Mouse (Mus musculus): ENCODE measurements around the gene Erp29. TPM values are rescaled to one million over a fixed set of nuclear protein-coding genes. Genes with fewer than 3 reads are reported as not detected.

Erp29 gene
- polyA plus RNA-seq, 1 experiment, result 365 TPM

GRCm38 (mm10) chr5:121451203-121451602 lies 1.1 kb downstream of the Erp29 start:
- TF ChIP-seq CTCF (IDR thresholded peaks at IDR 0.05; ENCODE audit: low read depth, low read length), result no peak
- no peak for TF ChIP-seq POLR2A (IDR thresholded peaks at IDR 0.05; ENCODE audit: borderline replicate concordance, low read depth, low read length)
- H3K4me1 ChIP-seq (ENCODE audit: control insufficient read depth, insufficient read depth, low read length), result peaks cover 30% of the 10 kb centered on the region
- peak overlapping the region; percentile 95 for H3K27ac ChIP-seq (ENCODE audit: insufficient read depth, low read depth, low read length)
- H3K4me3 ChIP-seq (ENCODE audit: insufficient read depth, low read length), result peak overlapping the region; percentile 94

- TF ChIP-seq POLR2A (IDR thresholded peaks at IDR 0.05; ENCODE audit: borderline replicate concordance, low read depth, low read length) (no peak), CTCF (IDR thresholded peaks at IDR 0.05; ENCODE audit: low read depth, low read length) (no peak)
- Histone ChIP-seq H3K4me3 (ENCODE audit: insufficient read depth, low read length) (peak overlapping the region; percentile 40), H3K4me1 (ENCODE audit: control insufficient read depth, insufficient read depth, low read length) (peaks cover 30% of the 10 kb centered on the region)
These were observed 1.8 kb downstream of the Erp29 start for GRCm38 (mm10) chr5:121450476-121450875.

GRCm38 (mm10) chr5:121449976-121450375 lies 2.3 kb downstream of the Erp29 start:
- Histone ChIP-seq H3K27ac (ENCODE audit: insufficient read depth, low read depth, low read length) (peak overlapping the region; percentile 58), H3K4me1 (ENCODE audit: control insufficient read depth, insufficient read depth, low read length) (peaks cover 27% of the 10 kb centered on the region), H3K4me3 (ENCODE audit: insufficient read depth, low read length) (peak overlapping the region; percentile 40)
- no peak for TF ChIP-seq POLR2A (IDR thresholded peaks at IDR 0.05; ENCODE audit: borderline replicate concordance, low read depth, low read length)
- no peak for TF ChIP-seq CTCF (IDR thresholded peaks at IDR 0.05; ENCODE audit: low read depth, low read length)

More at GRCm38 (mm10) chr5:121450476-121450875, 1.8 kb downstream of the Erp29 start:
- H3K27ac ChIP-seq (ENCODE audit: insufficient read depth, low read depth, low read length), result peak overlapping the region; percentile 58

- TF ChIP-seq CTCF (IDR thresholded peaks at IDR 0.05; ENCODE audit: low read depth, low read length) (peak; percentile 26; the same call in 1 of the 2 replicates), POLR2A (IDR thresholded peaks at IDR 0.05; ENCODE audit: borderline replicate concordance, low read depth, low read length) (no peak)
- no peak overlapping the region for H3K27ac ChIP-seq (ENCODE audit: insufficient read depth, low read depth, low read length)
- no peak overlapping the region for H3K4me3 ChIP-seq (ENCODE audit: insufficient read depth, low read length)
- H3K4me1 ChIP-seq (ENCODE audit: control insufficient read depth, insufficient read depth, low read length), result peaks cover 15% of the 10 kb centered on the region
These were observed 3.9 kb downstream of the Erp29 start for GRCm38 (mm10) chr5:121448450-121448849.

DNA sequence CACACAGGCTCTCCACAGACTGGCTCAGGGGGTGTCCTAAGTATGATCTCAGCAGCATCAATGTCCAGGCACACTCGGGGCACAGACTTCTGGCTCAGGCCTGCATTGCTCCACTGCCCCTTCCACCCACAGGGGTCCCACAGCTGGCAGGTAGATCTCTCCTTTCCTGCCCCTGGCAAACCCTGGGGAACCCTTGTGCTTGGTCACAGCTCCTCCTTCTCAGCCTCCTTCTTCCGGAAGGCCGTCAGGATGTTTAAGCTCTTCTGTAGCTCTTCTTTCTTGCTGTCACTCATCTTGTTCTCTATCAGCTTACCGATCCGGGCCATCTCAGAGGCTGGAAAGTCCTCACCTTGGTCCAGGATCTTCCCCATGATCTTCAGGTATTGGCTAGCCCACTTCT lies 7.4 kb downstream of the Erp29 start:
- Histone ChIP-seq H3K4me1 (ENCODE audit: control insufficient read depth, insufficient read depth, low read length) (peaks cover 9% of the 10 kb centered on the region; the same call in 1 of the 2 replicates), H3K4me3 (ENCODE audit: insufficient read depth, low read length) (no peak overlapping the region), H3K27ac (ENCODE audit: insufficient read depth, low read depth, low read length) (no peak overlapping the region)
- no peak for TF ChIP-seq CTCF (IDR thresholded peaks at IDR 0.05; ENCODE audit: low read depth, low read length)
- TF ChIP-seq POLR2A (IDR thresholded peaks at IDR 0.05; ENCODE audit: borderline replicate concordance, low read depth, low read length), result no peak

DNA sequence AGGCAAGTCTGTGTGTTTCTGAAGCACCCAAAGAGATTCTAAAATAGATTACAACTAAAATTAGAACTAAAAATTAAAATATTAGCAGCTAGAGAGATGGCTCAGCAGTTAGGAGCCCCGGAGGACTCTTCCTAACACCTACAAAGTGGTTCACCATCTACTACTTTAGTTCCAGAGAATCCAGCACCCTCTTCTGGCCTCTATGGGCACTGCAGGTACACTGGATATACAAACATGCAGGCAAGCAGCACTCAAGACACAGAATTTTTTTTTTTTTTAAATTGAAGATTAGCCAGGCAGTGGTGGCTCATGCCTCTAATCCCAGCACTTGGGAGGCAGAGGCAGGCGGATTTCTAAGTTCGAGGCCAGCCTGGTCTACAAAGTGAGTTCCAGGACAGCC lies 8.8 kb downstream of the Erp29 start:
- TF ChIP-seq CTCF (IDR thresholded peaks at IDR 0.05; ENCODE audit: low read depth, low read length) (peak; percentile 20; the same call in 1 of the 2 replicates), POLR2A (IDR thresholded peaks at IDR 0.05; ENCODE audit: borderline replicate concordance, low read depth, low read length) (no peak)
- Histone ChIP-seq H3K27ac (ENCODE audit: insufficient read depth, low read depth, low read length) (no peak overlapping the region), H3K4me3 (ENCODE audit: insufficient read depth, low read length) (no peak overlapping the region), H3K4me1 (ENCODE audit: control insufficient read depth, insufficient read depth, low read length) (peaks cover 8% of the 10 kb centered on the region)

DNA sequence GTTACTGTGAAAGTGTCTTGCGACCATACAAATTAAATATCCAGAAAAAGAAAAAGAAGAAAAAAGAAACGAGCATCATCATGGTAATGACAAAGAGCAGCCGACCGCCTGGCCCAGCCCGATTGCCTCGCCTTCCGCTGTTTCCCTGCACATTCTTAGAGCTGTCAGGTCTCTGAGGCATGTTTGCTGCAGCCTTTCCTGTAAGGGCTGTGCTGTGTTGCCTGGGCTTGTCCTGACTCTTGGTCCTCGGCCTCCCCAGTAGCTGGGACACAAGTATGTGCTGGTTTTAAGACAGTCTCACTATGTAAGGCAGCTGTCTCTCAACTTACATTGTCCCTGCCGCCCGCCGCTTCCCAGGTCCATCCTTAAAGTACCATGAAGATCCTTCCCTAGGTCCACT lies 13.6 kb downstream of the Erp29 start:
- TF ChIP-seq POLR2A (IDR thresholded peaks at IDR 0.05; ENCODE audit: borderline replicate concordance, low read depth, low read length) (no peak), CTCF (IDR thresholded peaks at IDR 0.05; ENCODE audit: low read depth, low read length) (no peak)
- Histone ChIP-seq H3K4me1 (ENCODE audit: control insufficient read depth, insufficient read depth, low read length) (peaks cover 18% of the 10 kb centered on the region), H3K27ac (ENCODE audit: insufficient read depth, low read depth, low read length) (peak overlapping the region; percentile 57), H3K4me3 (ENCODE audit: insufficient read depth, low read length) (no peak overlapping the region)

DNA sequence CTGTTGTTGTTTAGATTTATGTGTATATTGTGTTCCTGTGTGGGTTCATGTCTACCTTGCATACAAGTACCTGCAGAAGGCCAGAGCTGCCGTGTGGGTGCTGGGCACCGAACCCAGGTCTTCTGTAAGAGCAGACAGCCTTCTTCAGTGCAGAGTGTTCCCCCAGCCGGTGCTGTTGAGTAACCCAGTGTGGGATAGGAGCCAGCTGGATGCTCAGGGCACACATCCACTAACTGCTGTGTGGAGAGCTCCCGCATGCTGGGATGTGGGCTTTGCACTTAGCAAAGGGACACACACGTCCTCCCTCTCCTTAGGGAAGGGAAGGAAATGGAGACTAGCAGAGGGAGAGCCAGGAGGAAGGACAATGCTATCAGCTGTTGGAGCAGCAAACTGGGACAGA lies 14.2 kb downstream of the Erp29 start:
- no peak for TF ChIP-seq POLR2A (IDR thresholded peaks at IDR 0.05; ENCODE audit: borderline replicate concordance, low read depth, low read length)
- TF ChIP-seq CTCF (IDR thresholded peaks at IDR 0.05; ENCODE audit: low read depth, low read length), result no peak
- H3K4me3 ChIP-seq (ENCODE audit: insufficient read depth, low read length), result no peak overlapping the region
- peaks cover 18% of the 10 kb centered on the region for H3K4me1 ChIP-seq (ENCODE audit: control insufficient read depth, insufficient read depth, low read length)
- peak overlapping the region; percentile 19 for H3K27ac ChIP-seq (ENCODE audit: insufficient read depth, low read depth, low read length)

GRCm38 (mm10) chr5:121428954-121429353 lies 23.4 kb downstream of the Erp29 start:
- Histone ChIP-seq H3K27ac (ENCODE audit: insufficient read depth, low read depth, low read length) (no peak overlapping the region), H3K4me1 (ENCODE audit: control insufficient read depth, insufficient read depth, low read length) (peaks cover 28% of the 10 kb centered on the region), H3K4me3 (ENCODE audit: insufficient read depth, low read length) (no peak overlapping the region)
- no peak for TF ChIP-seq POLR2A (IDR thresholded peaks at IDR 0.05; ENCODE audit: borderline replicate concordance, low read depth, low read length)
- TF ChIP-seq CTCF (IDR thresholded peaks at IDR 0.05; ENCODE audit: low read depth, low read length), result no peak

- H3K4me3 ChIP-seq (ENCODE audit: insufficient read depth, low read length), result no peak overlapping the region
- H3K27ac ChIP-seq (ENCODE audit: insufficient read depth, low read depth, low read length), result no peak overlapping the region
- no peak for TF ChIP-seq POLR2A (IDR thresholded peaks at IDR 0.05; ENCODE audit: borderline replicate concordance, low read depth, low read length)
- TF ChIP-seq CTCF (IDR thresholded peaks at IDR 0.05; ENCODE audit: low read depth, low read length), result no peak
- peaks cover 34% of the 10 kb centered on the region for H3K4me1 ChIP-seq (ENCODE audit: control insufficient read depth, insufficient read depth, low read length)
These were observed 29.0 kb downstream of the Erp29 start for GRCm38 (mm10) chr5:121423297-121423696.

DNA sequence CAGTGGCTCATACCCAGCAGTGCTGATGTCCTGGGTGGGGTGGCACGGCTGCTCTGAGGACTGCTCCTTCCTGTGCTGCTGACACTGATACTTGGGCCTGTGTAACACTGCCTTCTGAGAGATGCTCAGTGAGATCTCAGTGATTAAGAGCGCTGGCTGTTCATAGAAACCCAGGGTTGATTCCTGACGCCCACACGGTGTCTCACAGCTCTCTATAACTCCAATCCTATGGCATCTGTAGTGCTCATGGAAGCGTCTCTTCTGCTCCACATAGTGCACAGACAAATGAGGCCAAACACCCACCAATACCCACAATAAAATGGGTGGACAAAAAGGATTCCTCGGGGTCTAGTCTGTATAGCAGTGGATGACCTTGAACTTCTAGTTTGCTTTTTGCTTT lies 29.5 kb downstream of the Erp29 start:
- H3K27ac ChIP-seq (ENCODE audit: insufficient read depth, low read depth, low read length), result no peak overlapping the region
- no peak for TF ChIP-seq POLR2A (IDR thresholded peaks at IDR 0.05; ENCODE audit: borderline replicate concordance, low read depth, low read length)
- TF ChIP-seq CTCF (IDR thresholded peaks at IDR 0.05; ENCODE audit: low read depth, low read length), result no peak
- H3K4me3 ChIP-seq (ENCODE audit: insufficient read depth, low read length), result no peak overlapping the region
- peaks cover 31% of the 10 kb centered on the region for H3K4me1 ChIP-seq (ENCODE audit: control insufficient read depth, insufficient read depth, low read length)

Data from bone marrow macrophage, adult 2 months (primary cell).